Mouse (Mus musculus): ENCODE data around the gene Pfpl.

The Pfpl gene

DNA sequence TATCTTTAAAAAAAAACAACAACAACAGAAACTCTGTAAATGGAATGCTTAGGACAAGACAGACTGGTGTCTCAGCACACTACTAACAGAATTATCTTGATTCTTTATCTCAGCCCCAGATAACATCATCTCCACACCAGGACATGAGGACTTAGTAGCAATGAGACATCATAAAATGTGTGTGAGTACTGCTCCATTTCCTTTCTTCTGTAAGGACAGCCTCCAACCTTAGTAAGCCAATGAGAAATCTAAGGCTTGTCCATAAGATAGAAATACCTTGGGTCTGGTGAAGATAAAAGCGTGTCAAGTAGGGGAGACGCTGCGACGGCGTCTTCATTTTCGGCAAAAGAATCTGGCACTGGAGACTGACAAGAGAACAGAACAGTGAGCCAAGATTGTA is at the start of gene Pfpl:
Gene Pfpl, plus strand, starts transcription at position 301 of the 400 bp plus-strand sequence.
- no peak for DNase-seq (ENCODE audit: low read depth, low spot score)

DNA sequence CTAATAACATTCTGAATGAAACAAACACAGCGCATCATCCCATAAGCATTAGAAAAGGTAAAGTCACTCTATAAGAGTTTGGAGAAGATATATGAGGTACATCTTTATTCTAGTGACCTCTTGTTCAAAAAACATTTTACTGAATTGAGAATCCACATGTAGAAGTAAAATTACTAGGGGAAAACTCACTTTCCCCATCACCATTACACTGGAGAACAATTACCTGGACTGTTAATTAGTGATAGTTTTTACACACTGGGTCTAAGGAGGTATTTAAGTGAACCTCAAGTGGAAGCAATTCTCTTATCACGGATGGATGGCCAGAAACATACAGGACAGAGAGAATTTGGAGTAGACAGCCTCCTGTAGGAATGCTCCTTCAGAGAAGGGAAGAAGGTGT is 40.7 kb upstream of the Pfpl start, which contains the start of gene Olfr1440:
Gene Olfr1440, plus strand, starts transcription at position 301 of the 400 bp plus-strand sequence.
- DNase-seq (ENCODE audit: low read depth, low spot score), result no peak

DNA sequence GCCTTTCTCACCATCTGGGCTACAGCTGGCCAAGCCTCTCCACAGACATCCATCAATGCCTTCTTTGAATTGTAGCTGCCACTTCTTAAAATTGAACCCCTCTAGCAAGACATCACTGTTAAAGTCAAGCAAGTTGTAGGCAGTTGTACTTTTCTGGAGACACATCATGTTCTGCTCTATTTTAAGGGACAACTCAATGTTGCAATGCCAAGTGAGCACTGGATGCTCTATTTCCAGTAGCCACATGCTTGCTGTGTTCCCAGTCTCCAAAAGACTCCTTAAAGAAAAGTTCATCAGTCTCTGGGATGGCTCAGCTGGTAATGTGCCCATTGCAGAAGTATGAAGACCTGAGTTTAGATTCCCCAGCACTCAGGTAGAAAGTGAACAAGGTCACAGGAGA is 14.0 kb upstream of the Pfpl start:
- no peak for DNase-seq (ENCODE audit: low read depth, low spot score)

DNA sequence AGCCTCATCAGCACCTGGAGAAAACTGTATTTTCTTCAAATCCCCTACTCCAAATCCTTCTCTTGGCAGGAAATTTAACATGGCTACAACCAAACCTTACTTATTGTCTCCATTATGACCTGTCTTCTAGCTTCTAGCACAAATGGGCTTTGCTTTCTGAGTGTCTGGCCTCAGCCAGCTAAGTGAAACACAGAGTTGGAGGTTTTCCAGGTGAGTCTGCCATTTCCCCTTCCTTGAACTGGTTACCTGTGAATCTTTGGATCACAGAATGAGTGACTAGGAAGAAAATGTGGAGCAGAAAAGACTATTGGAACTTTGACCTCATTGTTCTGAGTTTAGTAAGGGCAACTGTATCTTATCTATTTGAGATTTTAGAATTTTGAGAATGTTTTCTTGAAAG is 10.3 kb upstream of the Pfpl start, which contains the start of gene Olfr1441:
Gene Olfr1441, plus strand, starts transcription at position 73 of the 400 bp plus-strand sequence.
- no peak for DNase-seq (ENCODE audit: low read depth, low spot score)

DNA sequence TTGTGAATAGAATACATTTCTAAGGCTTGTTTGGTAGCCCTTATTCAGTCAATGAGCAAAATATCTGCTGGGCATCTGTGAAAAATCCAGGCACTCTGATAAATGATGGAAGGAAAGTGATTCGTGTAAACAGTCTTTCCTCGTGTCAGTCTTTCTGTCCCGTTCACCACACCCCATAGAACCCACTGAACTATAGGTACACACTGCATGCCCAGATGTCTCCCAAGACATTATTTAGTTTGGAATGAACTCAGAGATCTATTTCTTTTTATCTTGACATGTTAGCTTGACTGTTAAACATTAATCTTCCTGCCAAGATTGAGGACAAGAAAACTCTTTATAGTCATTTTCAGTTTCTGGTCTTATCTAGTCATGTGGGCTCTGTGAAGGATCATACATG is 9.4 kb upstream of the Pfpl start:
- DNase-seq (ENCODE audit: low read depth, low spot score), result no peak

DNA sequence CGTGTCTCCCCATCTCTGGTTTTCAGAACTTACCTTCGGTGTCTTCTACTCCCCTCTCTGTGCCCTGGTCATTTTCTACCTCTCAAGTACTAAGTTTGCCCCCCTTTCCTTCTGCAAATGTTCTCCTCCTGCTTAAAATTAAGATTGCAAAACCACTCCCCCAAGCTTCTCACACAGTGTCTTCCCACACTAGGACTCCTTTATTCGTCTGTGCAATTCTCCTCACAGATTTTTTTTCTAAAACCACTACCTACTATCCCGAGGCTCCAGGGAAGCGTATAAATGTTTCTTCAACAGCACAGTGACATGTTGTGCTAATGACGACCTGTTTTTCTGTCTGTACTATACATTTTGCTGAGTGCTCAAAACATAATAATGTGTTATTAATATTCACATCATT is 7.2 kb upstream of the Pfpl start:
- DNase-seq (ENCODE audit: low read depth, low spot score), result no peak

DNA sequence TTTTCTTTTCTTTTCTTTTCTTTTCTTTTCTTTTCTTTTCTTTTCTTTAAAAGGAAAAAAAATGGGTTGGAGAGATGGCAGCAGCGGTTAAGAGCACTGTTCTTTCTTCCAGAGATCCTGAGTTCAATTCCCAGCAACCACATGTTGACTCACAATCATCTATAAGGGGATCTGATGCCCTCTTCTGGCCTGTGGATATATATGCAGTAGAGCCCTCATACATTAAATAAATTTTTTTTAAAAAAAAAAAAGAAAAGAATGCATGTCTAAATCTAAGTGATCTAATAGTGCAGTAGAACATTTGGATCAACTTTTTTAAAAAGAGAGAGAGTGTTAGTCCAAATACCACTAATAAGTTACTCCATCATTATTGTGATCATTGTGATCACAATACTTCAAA is 6.0 kb upstream of the Pfpl start:
- no peak for DNase-seq (ENCODE audit: low read depth, low spot score)

DNA sequence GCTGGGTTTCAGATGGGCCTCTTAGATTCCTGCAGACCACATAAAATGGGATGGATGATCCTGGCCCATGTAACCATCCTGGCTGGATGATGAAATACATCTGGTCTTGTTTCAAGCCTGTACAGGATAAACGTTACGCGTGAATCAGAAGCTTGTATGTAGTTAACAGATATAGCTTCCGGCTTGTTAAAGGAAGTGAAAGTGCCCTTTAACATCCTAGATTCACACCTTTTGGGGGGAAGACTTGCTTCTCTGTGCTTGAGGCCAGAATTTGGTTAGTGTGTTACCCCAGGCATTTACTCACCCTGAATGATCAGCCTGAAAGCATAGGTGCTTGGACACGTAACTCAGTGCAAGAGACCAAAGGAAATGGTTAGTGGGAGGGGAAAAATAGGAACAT is 604 bp upstream of the Pfpl start:
- DNase-seq (ENCODE audit: low read depth, low spot score), result no peak

DNA sequence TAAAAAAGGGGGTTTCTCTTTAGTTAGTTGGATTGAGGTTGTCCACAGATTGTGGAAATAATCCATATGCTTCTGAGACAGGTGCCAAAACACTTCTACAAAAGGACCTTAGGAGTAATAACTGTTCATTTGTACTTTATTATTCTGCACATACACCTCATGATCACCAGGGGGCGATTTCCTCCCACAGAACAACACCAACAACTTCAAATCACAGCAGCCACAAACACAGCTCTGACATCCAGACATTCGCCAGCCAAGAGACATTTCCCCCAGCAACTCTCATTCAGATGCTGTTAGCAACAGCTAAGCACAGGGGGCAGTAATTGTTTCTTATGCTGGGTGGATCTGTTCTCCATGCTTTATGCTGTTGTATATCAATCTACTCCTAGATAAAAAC is 5.3 kb downstream of the Pfpl start:
- peak; percentile 22 for DNase-seq (ENCODE audit: low read depth, low spot score)

DNA sequence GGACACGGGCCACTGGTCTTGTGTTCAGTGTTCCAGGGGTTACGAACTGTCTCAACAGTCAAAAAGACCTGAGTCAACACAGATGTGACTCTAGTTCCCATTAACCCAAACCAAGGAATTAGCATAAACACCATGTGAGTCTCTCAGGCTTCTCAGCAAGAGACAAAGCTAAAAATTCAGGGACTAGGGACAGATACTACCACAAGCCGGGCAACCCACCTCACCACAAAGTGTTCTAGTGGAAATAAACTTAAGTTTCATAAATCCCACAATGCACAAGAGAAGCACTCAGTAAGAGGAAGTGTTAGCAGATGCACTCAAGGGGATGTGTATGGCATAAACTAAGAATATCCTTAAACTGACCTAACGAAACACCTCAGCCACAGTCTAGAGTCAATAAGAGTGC is 7.3 kb downstream of the Pfpl start:
- DNase-seq (ENCODE audit: low read depth, low spot score), result no peak

DNA sequence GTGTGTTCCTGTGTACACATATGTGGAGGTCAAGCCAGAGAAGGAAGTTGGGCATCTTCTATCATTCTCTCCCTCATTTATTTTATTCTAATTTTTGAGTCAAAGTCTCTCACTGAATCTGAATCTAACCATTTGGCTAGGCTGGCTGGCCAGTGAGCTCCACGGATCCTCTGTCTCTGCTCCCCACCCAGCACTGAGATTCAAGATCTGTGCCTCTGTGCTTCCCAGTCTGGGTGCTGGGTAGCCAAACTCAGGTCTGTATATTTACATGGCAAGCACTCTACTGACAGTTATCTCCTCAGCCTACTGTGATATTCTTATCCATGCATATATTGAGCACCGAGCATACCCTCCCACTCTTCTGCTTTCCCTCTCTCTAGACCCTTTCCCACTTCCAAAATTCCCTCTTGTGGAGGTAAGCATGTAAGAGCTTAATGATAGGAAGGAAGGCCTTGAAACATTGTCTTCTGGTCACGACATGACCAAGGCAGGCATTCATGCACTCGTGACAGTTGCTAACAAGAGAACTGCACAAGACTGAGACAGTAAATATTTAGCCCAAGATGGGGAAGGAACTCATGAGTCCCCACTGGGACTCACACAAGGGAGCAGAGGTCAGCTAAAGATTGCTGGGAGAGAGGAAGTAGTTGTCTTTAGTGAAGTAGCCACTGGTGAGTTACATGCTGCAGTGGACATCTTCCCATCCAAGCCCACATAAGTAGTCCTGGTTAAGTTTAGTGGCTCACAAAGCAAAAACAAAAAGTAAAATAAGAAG is 8.2 kb downstream of the Pfpl start:
- no peak for DNase-seq (ENCODE audit: low read depth, low spot score)

DNA sequence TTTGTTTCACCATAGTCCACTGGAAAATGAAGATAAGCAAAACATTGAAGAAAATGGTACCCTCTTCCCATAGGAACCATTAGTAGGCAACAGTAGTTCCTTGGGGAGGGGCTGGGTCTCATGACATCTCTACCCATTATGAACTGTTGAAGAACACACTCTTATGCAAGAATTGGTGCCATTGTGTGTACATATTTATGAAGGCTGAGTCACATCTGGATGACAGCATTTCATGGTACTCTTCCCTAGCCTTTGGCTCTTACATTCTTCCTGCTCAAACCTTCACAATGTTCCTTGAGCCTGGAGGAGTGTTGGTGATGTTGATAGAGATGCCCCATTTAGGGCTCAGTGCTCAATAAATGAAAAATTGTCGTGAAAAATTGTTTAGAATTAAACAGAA is 11.9 kb downstream of the Pfpl start:
- DNase-seq (ENCODE audit: low read depth, low spot score), result no peak

DNA sequence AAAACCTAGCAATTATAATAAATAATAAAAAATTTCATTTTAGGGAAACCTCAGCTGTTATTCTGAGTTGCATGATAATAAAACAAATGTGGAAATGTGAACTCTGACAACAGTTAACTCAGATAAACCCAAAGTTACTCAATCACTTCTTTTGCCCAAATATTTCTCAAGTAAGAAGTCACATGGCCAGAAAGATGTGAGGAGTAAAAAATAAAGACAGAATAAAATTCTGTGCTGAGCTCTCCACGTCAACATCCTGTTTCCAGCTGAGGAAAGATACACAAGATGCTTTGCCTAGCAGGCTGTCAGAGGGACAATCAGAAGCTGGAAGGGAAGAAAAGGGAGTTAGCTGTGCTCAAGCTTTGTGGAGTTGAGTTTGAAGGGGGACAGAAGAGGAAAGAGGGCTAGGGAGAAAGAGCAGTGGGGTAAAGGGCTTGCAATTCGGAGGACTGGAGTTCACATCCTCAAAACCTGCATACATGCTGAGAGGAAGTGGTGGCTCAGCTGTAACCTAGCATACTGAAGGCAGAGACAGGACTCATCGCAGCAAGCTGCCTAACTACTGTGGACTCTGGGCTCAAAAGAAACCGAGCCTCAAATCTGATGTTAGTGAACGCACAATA is 12.5 kb downstream of the Pfpl start:
- DNase-seq (ENCODE audit: low read depth, low spot score), result no peak

DNA sequence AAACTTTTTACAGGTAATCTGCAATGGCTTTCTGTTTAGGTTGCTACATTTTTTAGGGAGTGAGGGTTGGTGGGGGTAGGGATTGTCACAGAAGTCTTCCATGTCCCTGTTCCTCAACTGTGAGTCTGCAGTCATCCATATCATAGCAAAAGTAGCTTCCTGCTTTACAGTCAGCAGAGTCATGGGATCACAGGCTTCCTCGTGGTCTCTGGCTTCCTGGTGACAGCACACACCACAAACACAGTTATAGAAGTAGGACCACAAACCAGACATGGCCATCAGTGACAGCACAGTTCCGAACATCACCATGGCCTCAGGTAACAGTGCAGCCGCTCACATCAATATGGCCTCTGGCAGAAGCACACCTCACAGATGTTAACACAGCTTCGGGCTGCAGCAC is 14.9 kb downstream of the Pfpl start:
- no peak for DNase-seq (ENCODE audit: low read depth, low spot score)

DNA sequence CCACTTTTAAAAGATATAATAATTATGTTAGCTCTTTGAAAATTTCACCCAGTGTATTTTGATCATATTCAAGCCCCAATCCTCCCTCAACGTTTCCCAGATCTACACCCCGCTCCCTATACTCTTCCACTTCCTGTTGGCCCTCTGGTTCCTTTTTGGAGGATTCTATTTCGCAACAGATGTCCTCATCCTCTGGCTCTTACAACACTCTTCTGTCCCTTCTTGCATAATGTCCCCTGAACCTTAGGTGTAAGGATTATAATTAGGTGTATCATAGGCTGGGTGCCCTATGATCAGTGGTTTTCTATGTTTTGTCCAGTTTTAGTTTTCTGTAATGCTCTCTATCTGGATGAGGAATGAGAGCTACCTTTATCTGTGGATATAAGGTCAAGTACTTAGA is 17.3 kb downstream of the Pfpl start:
- no peak for DNase-seq (ENCODE audit: low read depth, low spot score)

DNA sequence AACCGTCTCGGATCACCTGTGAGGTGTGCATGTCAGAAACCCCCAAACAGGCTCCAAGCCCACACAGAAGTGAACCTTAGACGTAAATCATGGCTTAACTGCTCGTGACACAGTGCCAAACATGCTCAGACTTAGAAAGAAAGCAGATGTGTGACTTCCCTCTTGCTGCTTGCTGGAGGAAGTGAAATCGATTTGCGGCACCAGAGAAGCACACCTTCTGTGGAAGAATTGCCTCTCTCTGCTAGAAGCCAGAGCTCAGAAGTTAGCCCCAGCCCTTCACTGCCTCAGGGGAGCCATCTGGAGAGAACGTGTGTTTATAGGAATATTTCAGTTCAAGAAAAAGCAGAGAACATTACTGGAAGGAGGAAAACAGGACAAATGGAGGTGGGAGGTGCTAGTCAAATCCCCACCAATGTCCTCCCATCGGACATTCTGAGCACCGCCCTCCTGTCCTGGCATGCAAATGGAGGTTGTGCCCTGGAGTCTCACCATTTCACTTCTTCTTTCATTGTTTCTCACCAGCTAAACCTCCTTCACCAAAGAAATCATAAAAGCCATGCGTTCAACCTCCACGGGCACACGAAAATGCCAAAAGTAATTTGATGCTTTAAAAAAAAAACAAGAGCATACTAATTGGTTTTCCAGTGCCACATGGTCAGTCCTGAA is 29.8 kb downstream of the Pfpl start:
- DNase-seq (ENCODE audit: low read depth, low spot score), result no peak

DNA sequence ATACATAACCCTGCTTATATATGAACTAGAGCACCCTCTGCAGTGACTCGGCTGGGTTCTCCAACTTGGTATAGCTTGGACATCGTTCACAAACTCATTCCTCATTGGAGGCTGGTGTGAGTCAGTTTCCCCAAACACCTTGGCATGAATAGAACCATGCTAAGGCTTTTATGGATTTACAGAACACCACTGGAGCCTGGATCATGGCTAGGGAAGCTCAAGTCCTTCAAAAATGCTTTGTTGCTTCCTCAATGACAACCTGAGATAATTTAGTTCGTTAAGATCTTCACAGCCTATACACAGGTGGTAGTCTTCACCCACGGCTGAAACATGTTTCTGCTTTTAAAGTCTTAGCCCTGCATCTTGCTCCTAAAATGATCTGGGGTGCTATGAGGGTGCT is 31.8 kb downstream of the Pfpl start:
- no peak for DNase-seq (ENCODE audit: low read depth, low spot score)

DNA sequence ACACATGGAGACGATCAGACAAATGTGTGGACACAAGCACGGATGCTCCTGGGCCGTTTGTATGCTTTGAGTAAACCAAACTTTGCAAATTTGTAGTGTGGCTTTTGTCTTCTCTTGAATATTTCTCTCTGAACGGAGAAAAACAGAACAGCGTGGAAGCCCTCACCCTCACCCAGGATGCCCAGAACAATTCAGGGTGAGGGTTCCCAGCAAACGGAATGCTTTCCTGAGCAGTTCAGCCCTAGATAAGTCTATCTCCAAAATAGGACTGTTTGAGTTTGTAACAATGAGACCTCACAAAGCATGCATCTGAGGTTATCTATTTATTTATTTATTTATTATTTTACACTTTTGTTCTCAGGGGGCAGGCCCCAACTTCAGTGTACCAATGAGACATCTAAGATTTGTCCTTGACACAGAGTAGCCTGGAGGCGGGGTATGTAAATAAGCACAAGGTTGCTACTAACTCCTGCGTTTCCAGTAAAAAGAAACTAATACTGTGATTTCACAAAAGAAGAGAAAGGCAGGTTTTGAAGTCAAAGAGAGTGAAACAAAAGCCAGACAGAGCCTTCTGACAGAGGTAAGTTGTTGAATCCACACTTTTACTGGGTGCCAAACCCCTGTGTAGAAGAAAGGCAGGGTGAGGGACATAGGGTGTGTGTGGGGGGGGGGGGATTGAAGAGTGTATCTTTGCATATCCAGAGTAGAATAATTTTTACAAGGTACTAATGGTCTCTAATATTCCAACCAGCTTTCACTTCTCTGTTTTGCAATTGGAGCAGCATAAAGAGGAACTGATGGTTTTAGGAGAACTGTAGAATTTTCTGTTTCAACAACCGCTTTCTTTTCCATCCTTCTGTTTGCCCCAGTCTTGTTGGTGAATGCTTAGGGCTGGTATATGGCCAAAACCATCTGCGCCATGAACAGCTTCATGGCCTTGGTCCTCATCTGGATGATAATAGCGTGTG is 32.9 kb downstream of the Pfpl start, which contains the start of gene Mpeg1:
Gene Mpeg1, plus strand, starts transcription at position 498 of the 968 bp plus-strand sequence.
- no peak for DNase-seq (ENCODE audit: low read depth, low spot score)

DNA sequence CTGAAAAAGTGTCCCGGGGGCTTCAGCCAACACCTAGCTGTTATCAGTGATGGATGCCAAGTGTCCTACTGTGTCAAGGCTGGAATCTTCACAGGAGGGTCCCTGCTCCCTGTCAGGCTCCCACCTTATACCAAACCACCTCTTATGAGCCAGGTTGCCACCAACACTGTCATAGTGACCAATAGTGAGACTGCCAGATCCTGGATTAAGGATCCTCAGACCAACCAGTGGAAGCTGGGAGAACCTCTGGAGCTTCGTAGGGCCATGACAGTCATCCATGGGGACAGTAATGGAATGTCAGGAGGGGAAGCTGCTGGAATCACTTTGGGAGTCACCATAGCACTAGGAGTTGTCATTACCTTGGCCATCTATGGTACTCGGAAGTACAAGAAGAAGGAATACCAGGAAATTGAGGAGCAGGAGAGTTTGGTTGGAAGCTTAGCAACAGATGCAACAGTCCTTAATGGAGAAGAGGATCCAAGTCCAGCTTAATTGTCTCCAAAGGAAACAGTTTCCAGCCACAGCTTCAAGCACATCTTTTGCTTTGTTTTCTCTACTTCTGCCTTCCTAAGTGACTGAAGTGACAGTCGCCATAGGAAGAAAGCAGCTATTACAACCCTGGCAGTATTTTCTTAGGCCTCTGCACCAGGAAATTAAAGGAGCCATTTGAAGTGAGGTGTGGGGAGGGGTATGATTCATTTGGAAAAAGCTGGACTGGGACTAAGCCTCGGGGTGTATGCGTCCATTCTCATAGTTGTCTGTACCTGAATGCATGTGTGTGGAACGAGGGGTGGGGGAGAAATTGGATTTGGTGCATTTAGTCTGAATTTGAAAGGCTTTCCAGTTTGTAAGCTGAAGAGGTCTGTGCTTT is 35.4 kb downstream of the Pfpl start:
- DNase-seq (ENCODE audit: low read depth, low spot score), result no peak

DNA sequence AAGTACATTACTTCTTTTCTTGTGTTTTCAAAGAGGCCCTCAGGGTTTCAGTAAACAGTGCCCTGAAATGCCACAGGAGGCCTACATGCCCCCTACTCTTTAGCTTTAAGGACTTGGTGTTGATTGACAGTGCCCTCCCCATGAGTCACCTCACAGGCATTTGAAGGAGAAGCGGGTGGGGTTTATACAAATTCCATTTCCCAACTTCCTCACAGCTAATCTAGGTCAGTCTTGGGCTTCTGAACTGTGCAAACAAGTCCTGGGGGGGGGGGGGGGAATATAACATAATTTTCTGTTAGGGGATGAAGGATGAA is 36.0 kb downstream of the Pfpl start:
- DNase-seq (ENCODE audit: low read depth, low spot score), result no peak

DNA sequence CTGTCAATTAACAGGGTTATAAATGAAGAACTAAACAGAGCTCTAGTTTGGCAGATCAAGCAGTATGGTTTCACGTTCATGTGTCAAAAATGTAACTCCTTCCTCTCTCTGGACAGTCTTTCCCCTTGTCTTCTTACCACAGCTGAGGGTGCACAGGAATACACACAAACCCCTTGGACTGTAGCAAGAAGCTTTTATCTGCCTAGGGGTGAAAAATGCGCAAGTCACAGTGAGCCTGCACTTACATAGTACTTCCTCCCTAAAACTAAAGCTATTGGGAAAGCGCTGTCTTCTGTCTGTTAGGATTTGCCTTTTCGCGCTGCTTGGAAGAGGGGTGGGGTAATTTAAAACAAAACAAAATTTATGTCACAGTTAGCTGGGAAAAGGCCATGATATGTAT is 36.4 kb downstream of the Pfpl start:
- DNase-seq (ENCODE audit: low read depth, low spot score), result no peak
